Mouse (Mus musculus): ENCODE data around the gene Dixdc1. TPM values are rescaled to one million over a fixed set of nuclear protein-coding genes. Genes with fewer than 3 reads are reported as not detected.

The Dixdc1 gene
- polyA plus RNA-seq, 1 experiment from 2014 or later, result 7.6 TPM

DNA sequence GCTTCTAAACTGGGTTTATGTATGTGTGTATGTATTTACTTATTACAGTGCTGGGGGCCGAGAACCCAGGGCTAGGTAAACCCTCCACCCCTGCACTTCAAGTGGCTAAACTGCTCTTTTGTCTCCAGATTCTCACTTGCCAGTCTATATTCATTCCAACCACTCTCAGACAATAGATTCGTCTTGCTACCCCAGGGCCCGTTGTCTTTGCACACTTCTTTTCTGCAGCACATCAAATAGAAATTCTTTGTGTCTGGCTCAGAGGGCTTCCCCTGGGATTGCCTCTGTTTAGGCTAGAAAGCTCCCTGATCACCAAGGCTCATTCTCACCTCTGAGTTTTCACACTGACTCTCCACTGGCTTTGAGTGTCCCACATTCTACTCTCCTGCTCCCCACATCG lies 6.8 kb downstream of the Dixdc1 start:
- Histone ChIP-seq H3K4me3 (no peak overlapping the region), H3K36me3 (no peaks in the 10 kb centered on the region), H3K4me1 (peaks cover 27% of the 10 kb centered on the region), H3K27ac (no peak overlapping the region), H3K27me3 (ENCODE audit: insufficient read depth, poor library complexity, severe bottlenecking) (no peaks in the 10 kb centered on the region), H3K9me3 (no peaks in the 10 kb centered on the region)
- no peak for DNase-seq (ENCODE audit: low spot score)
- 36% methylated on average over 4 of the region's 4 CpGs for WGBS

DNA sequence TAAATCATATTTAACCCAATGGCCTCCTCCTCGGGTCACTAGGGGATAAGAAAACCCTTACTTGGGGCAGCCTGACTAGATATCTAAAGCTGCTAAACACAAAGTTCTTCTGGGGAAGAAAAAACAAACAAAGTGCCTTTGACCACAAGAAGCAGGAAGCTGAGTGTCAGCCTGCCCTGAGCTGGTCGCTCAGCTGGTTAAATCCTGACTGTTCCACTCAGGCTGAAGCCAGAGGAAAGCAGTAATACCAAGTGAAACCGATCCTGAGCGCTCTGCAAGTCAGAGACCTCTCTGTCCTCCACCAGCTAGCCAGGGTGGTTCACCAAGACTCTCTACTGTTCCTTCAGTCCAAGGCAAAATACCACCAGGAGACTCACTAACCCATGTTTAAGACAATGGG lies 9.7 kb downstream of the Dixdc1 start:
- H3K27me3 ChIP-seq (ENCODE audit: insufficient read depth, poor library complexity, severe bottlenecking), result no peaks in the 10 kb centered on the region
- no peak overlapping the region for H3K4me3 ChIP-seq
- peaks cover 51% of the 10 kb centered on the region for H3K4me1 ChIP-seq
- H3K9me3 ChIP-seq, result no peaks in the 10 kb centered on the region
- H3K36me3 ChIP-seq, result no peaks in the 10 kb centered on the region
- no peak overlapping the region for H3K27ac ChIP-seq
- 35% methylated on average over 4 of the region's 4 CpGs for WGBS
- no peak for DNase-seq (ENCODE audit: low spot score)

GRCm38 (mm10) chr9:50727925-50728651 lies 11.2 kb downstream of the Dixdc1 start:
- under 1% methylated on average over 45 of the region's 45 CpGs for WGBS
- peak overlapping the region; percentile 89 for H3K27ac ChIP-seq
- H3K36me3 ChIP-seq, result no peaks in the 10 kb centered on the region
- peaks cover 61% of the 10 kb centered on the region for H3K4me1 ChIP-seq
- no peaks in the 10 kb centered on the region for H3K27me3 ChIP-seq (ENCODE audit: insufficient read depth, poor library complexity, severe bottlenecking)
- peak overlapping the region; percentile 75 for H3K4me3 ChIP-seq
- H3K9me3 ChIP-seq, result no peaks in the 10 kb centered on the region
- DNase-seq (ENCODE audit: low spot score), result peak; percentile 91

GRCm38 (mm10) chr9:50727171-50727924 lies 12.0 kb downstream of the Dixdc1 start:
- H3K27me3 ChIP-seq (ENCODE audit: insufficient read depth, poor library complexity, severe bottlenecking), result no peaks in the 10 kb centered on the region
- H3K27ac ChIP-seq, result peak overlapping the region; percentile 89
- H3K4me3 ChIP-seq, result peak overlapping the region; percentile 75
- no peaks in the 10 kb centered on the region for H3K9me3 ChIP-seq
- 6% methylated on average over 30 of the region's 30 CpGs for WGBS
- H3K4me1 ChIP-seq, result peaks cover 59% of the 10 kb centered on the region
- H3K36me3 ChIP-seq, result no peaks in the 10 kb centered on the region
- no peak for DNase-seq (ENCODE audit: low spot score)

DNA sequence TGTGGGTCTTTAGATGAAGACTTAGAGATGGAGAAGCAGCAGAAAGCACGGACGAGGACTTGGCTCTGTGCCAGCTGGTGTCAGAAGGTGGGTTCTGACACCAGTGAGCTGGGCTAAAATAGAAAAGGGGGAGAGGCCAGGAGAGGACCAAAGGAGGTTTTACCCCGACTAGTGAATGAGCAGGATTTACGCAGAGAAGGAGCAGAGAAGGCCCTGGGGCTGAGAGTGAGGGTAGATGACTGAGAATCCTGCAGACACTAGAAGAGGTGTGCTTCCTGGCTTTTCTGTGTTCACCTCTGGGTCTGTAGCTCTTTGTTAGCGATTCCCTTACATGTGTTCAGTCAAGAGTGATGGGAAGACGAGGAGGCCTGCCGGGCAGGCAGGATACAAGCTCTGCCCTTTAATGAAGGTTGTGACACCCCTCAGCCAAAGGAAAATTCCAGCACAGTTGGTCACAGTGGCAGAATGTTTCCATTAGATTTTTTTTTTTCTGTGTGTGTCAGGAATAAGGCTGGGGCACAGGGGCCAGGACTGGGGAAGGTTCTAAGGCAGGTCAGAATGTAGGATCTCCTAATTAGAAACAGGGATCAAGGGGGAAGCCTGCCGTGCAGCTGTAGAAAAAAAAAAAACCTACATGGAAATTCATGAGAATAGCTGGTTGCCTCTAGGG lies 13.3 kb downstream of the Dixdc1 start:
- Histone ChIP-seq H3K4me3 (peak overlapping the region; percentile 0; the same call in 1 of the 2 replicates), H3K36me3 (no peaks in the 10 kb centered on the region), H3K27me3 (ENCODE audit: insufficient read depth, poor library complexity, severe bottlenecking) (no peaks in the 10 kb centered on the region), H3K9me3 (no peaks in the 10 kb centered on the region), H3K4me1 (peaks cover 62% of the 10 kb centered on the region), H3K27ac (peak overlapping the region; percentile 89)
- WGBS, result 49% methylated on average over 8 of the region's 8 CpGs
- no peak for DNase-seq (ENCODE audit: low spot score)

- no peak for DNase-seq (ENCODE audit: low spot score)
Measured at GRCm38 (mm10) chr9:50724661-50725330, 14.5 kb downstream of the Dixdc1 start.

DNA sequence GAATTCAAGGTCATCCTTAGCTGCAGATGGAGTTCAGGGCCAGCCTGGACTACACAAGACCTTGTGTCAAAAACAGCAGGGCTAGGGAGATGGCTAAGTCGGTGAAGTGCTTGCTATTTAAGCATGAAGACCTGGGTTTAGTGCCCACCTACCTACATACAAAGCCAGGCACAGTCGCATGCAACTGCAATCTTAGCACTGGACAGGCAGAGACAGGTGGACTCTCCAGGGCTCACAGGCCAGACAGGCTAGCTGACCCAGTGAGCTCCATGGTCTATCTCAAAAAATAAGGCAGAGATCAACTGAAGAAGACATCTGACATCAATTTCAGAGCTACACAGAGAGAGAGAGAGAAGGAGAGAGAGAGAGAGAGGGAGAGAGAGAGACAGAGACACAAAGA lies 15.2 kb downstream of the Dixdc1 start:
- no peaks in the 10 kb centered on the region for H3K36me3 ChIP-seq
- H3K4me3 ChIP-seq, result no peak overlapping the region
- H3K27me3 ChIP-seq (ENCODE audit: insufficient read depth, poor library complexity, severe bottlenecking), result no peaks in the 10 kb centered on the region
- H3K4me1 ChIP-seq, result peaks cover 57% of the 10 kb centered on the region
- H3K9me3 ChIP-seq, result no peaks in the 10 kb centered on the region
- 83% methylated on average over 2 of the region's 2 CpGs for WGBS
- peak overlapping the region; percentile 44; the same call in 1 of the 2 replicates for H3K27ac ChIP-seq
- no peak for DNase-seq (ENCODE audit: low spot score)

More at GRCm38 (mm10) chr9:50724661-50725330, 14.5 kb downstream of the Dixdc1 start:
- Histone ChIP-seq H3K4me1 (peaks cover 58% of the 10 kb centered on the region), H3K4me3 (no peak overlapping the region), H3K27ac (peak overlapping the region; percentile 44; the same call in 1 of the 2 replicates), H3K36me3 (no peaks in the 10 kb centered on the region), H3K27me3 (ENCODE audit: insufficient read depth, poor library complexity, severe bottlenecking) (no peaks in the 10 kb centered on the region), H3K9me3 (no peaks in the 10 kb centered on the region)
- WGBS, result 55% methylated on average over 3 of the region's 3 CpGs

DNA sequence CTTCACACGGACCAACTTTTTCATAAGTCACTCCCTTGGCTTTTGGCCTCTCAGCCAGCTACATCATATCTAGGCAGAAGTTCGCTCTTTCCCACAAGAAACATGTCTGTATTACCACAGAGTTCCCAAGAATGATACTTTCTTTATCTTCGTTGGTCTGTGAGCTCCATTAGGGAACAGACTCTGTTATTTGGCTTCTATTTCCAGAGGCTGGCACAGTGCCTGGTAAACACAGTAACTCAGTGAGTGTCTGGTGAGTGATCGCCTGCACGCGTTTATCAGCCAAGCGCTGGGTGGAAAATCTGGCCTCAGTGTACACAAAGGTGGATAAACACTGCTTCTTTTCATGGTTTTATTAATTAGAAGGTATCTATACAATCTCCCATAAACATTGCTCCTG lies 15.9 kb downstream of the Dixdc1 start:
- H3K27me3 ChIP-seq (ENCODE audit: insufficient read depth, poor library complexity, severe bottlenecking), result no peaks in the 10 kb centered on the region
- 50% methylated on average over 7 of the region's 7 CpGs for WGBS
- H3K27ac ChIP-seq, result peak overlapping the region; percentile 44; the same call in 1 of the 2 replicates
- no peaks in the 10 kb centered on the region for H3K9me3 ChIP-seq
- H3K4me3 ChIP-seq, result no peak overlapping the region
- H3K36me3 ChIP-seq, result no peaks in the 10 kb centered on the region
- H3K4me1 ChIP-seq, result peaks cover 56% of the 10 kb centered on the region
- no peak for DNase-seq (ENCODE audit: low spot score)

- Histone ChIP-seq H3K27ac (no peak overlapping the region), H3K36me3 (no peaks in the 10 kb centered on the region), H3K4me1 (peaks cover 46% of the 10 kb centered on the region), H3K27me3 (ENCODE audit: insufficient read depth, poor library complexity, severe bottlenecking) (no peaks in the 10 kb centered on the region), H3K9me3 (no peaks in the 10 kb centered on the region), H3K4me3 (no peak overlapping the region)
- WGBS, result 32% methylated on average over 8 of the region's 8 CpGs
- no peak for DNase-seq (ENCODE audit: low spot score)
Measured at GRCm38 (mm10) chr9:50722451-50722911, 16.8 kb downstream of the Dixdc1 start.

DNA sequence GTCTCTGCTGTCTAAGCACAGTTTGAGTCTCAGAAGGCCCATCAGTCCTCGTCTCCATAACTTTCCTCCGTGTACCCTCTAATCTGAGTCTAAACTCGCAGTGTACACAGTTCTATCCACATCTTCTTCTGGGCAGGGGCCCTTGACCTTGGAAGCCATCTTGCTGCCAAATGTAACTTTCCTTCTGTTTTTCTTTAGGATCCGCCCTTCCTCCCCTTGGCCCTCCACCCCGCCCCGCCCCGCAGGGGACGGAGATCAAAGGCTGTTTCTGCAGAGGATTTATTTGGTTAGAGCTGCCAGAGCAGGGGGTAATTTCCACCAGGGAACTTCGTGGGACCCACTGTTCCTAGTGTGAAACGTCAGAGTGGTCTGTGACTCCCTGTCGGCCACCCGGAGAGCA lies 18.3 kb downstream of the Dixdc1 start:
- 27% methylated on average over 12 of the region's 12 CpGs for WGBS
- H3K36me3 ChIP-seq, result no peaks in the 10 kb centered on the region
- DNase-seq (ENCODE audit: low spot score), result no peak

GRCm38 (mm10) chr9:50718878-50719277 lies 20.4 kb downstream of the Dixdc1 start:
- WGBS, result 78% methylated on average over 4 of the region's 4 CpGs
- Histone ChIP-seq H3K4me3 (no peak overlapping the region), H3K27me3 (ENCODE audit: insufficient read depth, poor library complexity, severe bottlenecking) (0 out of 2 replicates have a peak, but pooled peaks cover 3% of the 10 kb centered on the region), H3K4me1 (peaks cover 16% of the 10 kb centered on the region), H3K27ac (no peak overlapping the region), H3K9me3 (no peaks in the 10 kb centered on the region), H3K36me3 (no peaks in the 10 kb centered on the region)
- DNase-seq (ENCODE audit: low spot score), result no peak

More for the DNA sequence above, 18.3 kb downstream of the Dixdc1 start:
- Histone ChIP-seq H3K4me1 (peaks cover 32% of the 10 kb centered on the region), H3K27ac (peak overlapping the region; percentile 11; the same call in 1 of the 2 replicates), H3K27me3 (ENCODE audit: insufficient read depth, poor library complexity, severe bottlenecking) (no peaks in the 10 kb centered on the region), H3K4me3 (no peak overlapping the region), H3K9me3 (no peaks in the 10 kb centered on the region)

DNA sequence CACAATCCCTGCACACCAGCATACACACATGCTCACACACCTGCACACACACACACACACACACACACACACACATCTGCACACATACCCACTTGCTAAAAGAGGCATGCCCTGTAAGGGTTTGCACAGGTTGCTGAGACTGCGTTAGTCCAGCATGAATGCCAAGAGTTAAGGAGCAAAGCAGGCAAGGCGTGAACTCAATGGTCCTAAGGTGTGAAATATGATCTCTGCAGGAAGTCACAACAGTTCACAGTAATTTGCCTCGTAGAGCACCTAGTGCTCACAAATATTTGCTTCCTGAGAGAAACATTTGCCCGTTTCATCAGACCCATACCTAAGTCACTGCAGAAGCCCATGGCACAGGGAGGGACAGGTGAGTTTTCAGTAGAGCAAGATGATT lies 25.1 kb downstream of the Dixdc1 start:
- no peak for DNase-seq (ENCODE audit: low spot score)
- 50% methylated on average over 4 of the region's 4 CpGs for WGBS
- 0 out of 2 replicates have a peak, but pooled peaks cover 2% of the 10 kb centered on the region for H3K36me3 ChIP-seq
- H3K9me3 ChIP-seq, result no peaks in the 10 kb centered on the region
- H3K4me3 ChIP-seq, result no peak overlapping the region
- 0 out of 2 replicates have a peak, but pooled peaks cover 3% of the 10 kb centered on the region for H3K27me3 ChIP-seq (ENCODE audit: insufficient read depth, poor library complexity, severe bottlenecking)
- H3K27ac ChIP-seq, result no peak overlapping the region
- H3K4me1 ChIP-seq, result no peaks in the 10 kb centered on the region

All from heart, embryonic 10.5 days (tissue).